Mouse (Mus musculus) neural tube, embryonic 10.5 days (tissue): ENCODE measurements at regions not wholly inside any gene's neighbourhood (a gene's known extent, or its start where the extent isn't known, plus 50 kb on each side); places are given as distances from the start of the nearest gene placed in this dataset.

Source experiments
- DNase-seq: peaks from one replicate; pipeline ENCODE4 v3.0.0-alpha.2; 2017; ENCODE audit warnings: low spot score; ENCODE audit errors: extremely low spot score

GRCm38 (mm10) chr7:58488250-58488649 is 167.7 kb upstream of the Atp10a start:
- no peak for DNase-seq
